Mouse (Mus musculus) cerebellum, postnatal 4 days (tissue): ENCODE measurements around the gene Ralgps1.

Experiments used
- DNase-seq, 2 experiments: peaks; one replicate each; pipeline ENCODE4 v3.0.0; 2022; ENCODE audit warnings: low spot score in 2 of 2, mixed read lengths in 1 of 2

Ralgps1 gene

GRCm38 (mm10) chr2:33280525-33280924 lies 90.8 kb downstream of the Ralgps1 start:
- DNase-seq, result no peak

GRCm38 (mm10) chr2:33279758-33280157 lies 91.5 kb downstream of the Ralgps1 start:
- DNase-seq, result no peak

- no peak for DNase-seq
These were observed 96.4 kb downstream of the Ralgps1 start for GRCm38 (mm10) chr2:33274719-33275490.

GRCm38 (mm10) chr2:33272665-33273439 lies 98.4 kb downstream of the Ralgps1 start:
- no peak for DNase-seq

GRCm38 (mm10) chr2:33271511-33271910 lies 99.8 kb downstream of the Ralgps1 start:
- no peak for DNase-seq

GRCm38 (mm10) chr2:33270569-33270968 lies 100.7 kb downstream of the Ralgps1 start:
- no peak for DNase-seq

GRCm38 (mm10) chr2:33269132-33269493 lies 102.2 kb downstream of the Ralgps1 start:
- DNase-seq, result no peak

GRCm38 (mm10) chr2:33268384-33269131 lies 102.7 kb downstream of the Ralgps1 start:
- DNase-seq, result no peak

- DNase-seq, result no peak
These were observed 104.2 kb downstream of the Ralgps1 start for GRCm38 (mm10) chr2:33267075-33267474.

GRCm38 (mm10) chr2:33265793-33266192 lies 105.5 kb downstream of the Ralgps1 start:
- no peak for DNase-seq

- DNase-seq, result no peak
These were observed 109.8 kb downstream of the Ralgps1 start for GRCm38 (mm10) chr2:33261475-33261874.

GRCm38 (mm10) chr2:33260772-33261171 lies 110.5 kb downstream of the Ralgps1 start:
- DNase-seq, result no peak

GRCm38 (mm10) chr2:33256769-33257537 lies 114.3 kb downstream of the Ralgps1 start:
- no peak for DNase-seq

GRCm38 (mm10) chr2:33254318-33254985 lies 116.8 kb downstream of the Ralgps1 start:
- no peak for DNase-seq

GRCm38 (mm10) chr2:33253572-33254190 lies 117.6 kb downstream of the Ralgps1 start:
- no peak for DNase-seq

- no peak for DNase-seq
These were observed 118.5 kb downstream of the Ralgps1 start for GRCm38 (mm10) chr2:33252751-33253150.

GRCm38 (mm10) chr2:33249922-33250633 lies 121.2 kb downstream of the Ralgps1 start:
- no peak for DNase-seq

GRCm38 (mm10) chr2:33248549-33248948 lies 122.7 kb downstream of the Ralgps1 start:
- no peak for DNase-seq

- DNase-seq, result no peak
These were observed 124.4 kb downstream of the Ralgps1 start for GRCm38 (mm10) chr2:33246841-33247240.

GRCm38 (mm10) chr2:33245350-33245749 lies 125.9 kb downstream of the Ralgps1 start:
- DNase-seq, result no peak
